Mouse (Mus musculus) erythroblast, embryonic 14.5 days (primary cell): ENCODE data around the gene Tns3.

Source experiments
- GATA1 ChIP-seq: IDR thresholded peaks from 2 replicates; pipeline ENCODE4 v1.6.1; 2012; ENCODE audit warnings: low read length, inconsistent platforms, mixed read lengths
- TAL1 ChIP-seq: IDR thresholded peaks from 3 replicates; pipeline ENCODE4 v1.6.1; 2012; ENCODE audit warnings: low read length, inconsistent platforms, mixed read lengths

DNA sequence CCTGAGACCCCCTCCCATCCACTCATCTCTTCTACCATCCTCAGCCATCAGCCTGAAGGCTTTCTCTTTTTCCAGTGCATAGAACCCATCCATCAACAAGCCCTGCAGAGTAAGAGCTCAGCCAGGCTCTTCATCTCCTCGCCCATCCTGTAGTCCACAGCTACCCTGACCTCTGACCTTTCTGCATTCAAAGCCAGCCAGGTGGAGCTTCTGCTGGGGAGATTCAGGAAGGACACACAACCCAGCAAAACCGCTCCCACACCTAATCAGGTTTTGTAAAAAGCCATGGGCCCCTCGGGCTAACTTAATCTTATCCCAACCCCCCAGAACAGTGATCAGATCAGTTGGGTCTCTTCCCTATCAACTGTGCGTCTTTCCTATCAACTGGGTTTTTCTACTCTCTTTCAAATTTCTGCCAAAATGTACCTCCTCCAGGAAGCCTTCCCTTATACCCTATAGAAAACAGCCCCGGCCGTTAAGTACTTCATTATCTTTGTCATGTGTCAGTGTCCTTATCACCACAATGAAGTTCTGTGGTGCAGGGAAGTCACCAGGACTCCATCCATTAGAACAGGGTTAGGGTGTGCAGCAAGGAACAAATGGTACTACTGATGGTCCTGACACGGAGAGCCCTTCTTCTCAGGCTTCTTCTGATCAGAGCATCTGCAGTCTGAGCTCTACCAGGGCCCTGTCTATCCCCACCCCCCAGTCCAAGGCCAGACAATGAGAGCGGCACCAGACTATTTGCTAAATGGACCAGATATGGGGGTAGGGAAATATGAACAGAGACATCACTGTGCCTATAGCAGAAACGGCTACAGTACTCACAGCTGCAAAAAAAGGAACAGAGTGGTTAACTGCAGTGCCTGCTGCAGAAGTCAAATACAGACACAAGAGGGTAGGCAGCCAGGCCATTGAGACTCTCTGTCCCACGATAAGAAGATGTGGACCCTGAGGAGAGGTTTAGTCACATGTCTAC, 26.6 kb downstream of the Tns3 start:
- TF ChIP-seq TAL1 (no peak), GATA1 (no peak)
